Mouse (Mus musculus) erythroblast, embryonic 14.5 days (primary cell): ENCODE measurements at regions not wholly inside any gene's neighbourhood (a gene's known extent, or its start where the extent isn't known, plus 50 kb on each side); places are given as distances from the start of the nearest gene placed in this dataset.

Experiments
- GATA1 ChIP-seq: IDR thresholded peaks from 2 replicates; pipeline ENCODE4 v1.6.1; 2012; ENCODE audit warnings: low read length, inconsistent platforms, mixed read lengths
- TAL1 ChIP-seq: IDR thresholded peaks from 3 replicates; pipeline ENCODE4 v1.6.1; 2012; ENCODE audit warnings: low read length, inconsistent platforms, mixed read lengths

GRCm38 (mm10) chr5:116934585-116934984, 181.3 kb downstream of the Suds3 start:
- no peak for TF ChIP-seq GATA1
- TF ChIP-seq TAL1, result no peak
